Mouse (Mus musculus): Measurements from ENCODE around the gene Mroh2a. TPM values are rescaled to one million over a fixed set of nuclear protein-coding genes. Genes with fewer than 3 reads are reported as not detected.
A peak's percentile ranks its signal among the peaks of the same experiment; 100 is the strongest.

The Mroh2a gene
- polyA plus RNA-seq, 1 experiment, result 0.96 TPM

- WGBS, result 82% methylated on average over 15 of the region's 15 CpGs
- H3K4me1 ChIP-seq (replicated peaks; ENCODE audit: control insufficient read depth, insufficient read depth, low read length), result peaks cover 8% of the 10 kb centered on the region
- DNase-seq, result no peak
- no peak overlapping the region for H3K27ac ChIP-seq (ENCODE audit: control insufficient read depth, insufficient read depth, low read length)
- no peak overlapping the region for H3K4me3 ChIP-seq (ENCODE audit: control insufficient read depth, insufficient read depth, low read length)
- peaks cover under 1% of the 10 kb centered on the region; the same call in 1 of the 2 replicates for H3K36me3 ChIP-seq (ENCODE audit: control insufficient read depth, insufficient read depth, low read length)
- TF ChIP-seq CTCF (IDR thresholded peaks at IDR 0.05; ENCODE audit: borderline replicate concordance, control insufficient read depth, extremely low read depth, insufficient read depth, low read length, poor library complexity) (no peak), POLR2A (IDR thresholded peaks at IDR 0.05; ENCODE audit: control insufficient read depth, extremely low read depth, insufficient read depth, low read length, poor library complexity) (no peak)
- H3K27me3 ChIP-seq (ENCODE audit: control insufficient read depth, insufficient read depth, low read length), result no peaks in the 10 kb centered on the region
These were observed 53.4 kb downstream of the Mroh2a start for GRCm38 (mm10) chr1:88280006-88280690.

GRCm38 (mm10) chr1:88282301-88282700, 55.5 kb downstream of the Mroh2a start:
- Histone ChIP-seq H3K4me3 (ENCODE audit: control insufficient read depth, insufficient read depth, low read length) (no peak overlapping the region), H3K36me3 (ENCODE audit: control insufficient read depth, insufficient read depth, low read length) (no peaks in the 10 kb centered on the region), H3K27me3 (ENCODE audit: control insufficient read depth, insufficient read depth, low read length) (no peaks in the 10 kb centered on the region), H3K4me1 (replicated peaks; ENCODE audit: control insufficient read depth, insufficient read depth, low read length) (no peaks in the 10 kb centered on the region), H3K27ac (ENCODE audit: control insufficient read depth, insufficient read depth, low read length) (no peak overlapping the region)
- DNase-seq, result no peak
- WGBS, result 64% methylated on average over 3 of the region's 3 CpGs
- TF ChIP-seq POLR2A (IDR thresholded peaks at IDR 0.05; ENCODE audit: control insufficient read depth, extremely low read depth, insufficient read depth, low read length, poor library complexity) (no peak), CTCF (IDR thresholded peaks at IDR 0.05; ENCODE audit: borderline replicate concordance, control insufficient read depth, extremely low read depth, insufficient read depth, low read length, poor library complexity) (no peak)

GRCm38 (mm10) chr1:88283376-88284227, 56.8 kb downstream of the Mroh2a start:
- H3K27ac ChIP-seq (ENCODE audit: control insufficient read depth, insufficient read depth, low read length), result no peak overlapping the region

GRCm38 (mm10) chr1:88284228-88284945, 57.6 kb downstream of the Mroh2a start:
- WGBS, result 66% methylated on average over 10 of the region's 10 CpGs
- no peak overlapping the region for H3K27ac ChIP-seq (ENCODE audit: control insufficient read depth, insufficient read depth, low read length)
- TF ChIP-seq CTCF (IDR thresholded peaks at IDR 0.05; ENCODE audit: borderline replicate concordance, control insufficient read depth, extremely low read depth, insufficient read depth, low read length, poor library complexity) (no peak), POLR2A (IDR thresholded peaks at IDR 0.05; ENCODE audit: control insufficient read depth, extremely low read depth, insufficient read depth, low read length, poor library complexity) (no peak)
- H3K4me1 ChIP-seq (replicated peaks; ENCODE audit: control insufficient read depth, insufficient read depth, low read length), result no peaks in the 10 kb centered on the region
- no peaks in the 10 kb centered on the region for H3K36me3 ChIP-seq (ENCODE audit: control insufficient read depth, insufficient read depth, low read length)
- no peaks in the 10 kb centered on the region for H3K27me3 ChIP-seq (ENCODE audit: control insufficient read depth, insufficient read depth, low read length)
- no peak for DNase-seq
- no peak overlapping the region for H3K4me3 ChIP-seq (ENCODE audit: control insufficient read depth, insufficient read depth, low read length)

More at GRCm38 (mm10) chr1:88283376-88284227, 56.8 kb downstream of the Mroh2a start:
- Histone ChIP-seq H3K36me3 (ENCODE audit: control insufficient read depth, insufficient read depth, low read length) (no peaks in the 10 kb centered on the region), H3K4me1 (replicated peaks; ENCODE audit: control insufficient read depth, insufficient read depth, low read length) (no peaks in the 10 kb centered on the region), H3K4me3 (ENCODE audit: control insufficient read depth, insufficient read depth, low read length) (no peak overlapping the region), H3K27me3 (ENCODE audit: control insufficient read depth, insufficient read depth, low read length) (no peaks in the 10 kb centered on the region)
- TF ChIP-seq POLR2A (IDR thresholded peaks at IDR 0.05; ENCODE audit: control insufficient read depth, extremely low read depth, insufficient read depth, low read length, poor library complexity), result no peak
- no peak for TF ChIP-seq CTCF (IDR thresholded peaks at IDR 0.05; ENCODE audit: borderline replicate concordance, control insufficient read depth, extremely low read depth, insufficient read depth, low read length, poor library complexity)
- DNase-seq, result no peak
- 80% methylated on average over 15 of the region's 15 CpGs for WGBS

GRCm38 (mm10) chr1:88284946-88285320, 58.1 kb downstream of the Mroh2a start:
- 66% methylated on average over 7 of the region's 7 CpGs for WGBS

GRCm38 (mm10) chr1:88285652-88286051, 58.9 kb downstream of the Mroh2a start:
- no peak for DNase-seq

More at GRCm38 (mm10) chr1:88284946-88285320, 58.1 kb downstream of the Mroh2a start:
- DNase-seq, result peak; percentile 63
- Histone ChIP-seq H3K4me1 (replicated peaks; ENCODE audit: control insufficient read depth, insufficient read depth, low read length) (no peaks in the 10 kb centered on the region), H3K27ac (ENCODE audit: control insufficient read depth, insufficient read depth, low read length) (no peak overlapping the region), H3K27me3 (ENCODE audit: control insufficient read depth, insufficient read depth, low read length) (no peaks in the 10 kb centered on the region), H3K4me3 (ENCODE audit: control insufficient read depth, insufficient read depth, low read length) (no peak overlapping the region), H3K36me3 (ENCODE audit: control insufficient read depth, insufficient read depth, low read length) (no peaks in the 10 kb centered on the region)
- no peak for TF ChIP-seq CTCF (IDR thresholded peaks at IDR 0.05; ENCODE audit: borderline replicate concordance, control insufficient read depth, extremely low read depth, insufficient read depth, low read length, poor library complexity)
- TF ChIP-seq POLR2A (IDR thresholded peaks at IDR 0.05; ENCODE audit: control insufficient read depth, extremely low read depth, insufficient read depth, low read length, poor library complexity), result no peak

More at GRCm38 (mm10) chr1:88285652-88286051, 58.9 kb downstream of the Mroh2a start:
- WGBS, result 67% methylated on average over 5 of the region's 5 CpGs
- Histone ChIP-seq H3K27me3 (ENCODE audit: control insufficient read depth, insufficient read depth, low read length) (no peaks in the 10 kb centered on the region), H3K4me3 (ENCODE audit: control insufficient read depth, insufficient read depth, low read length) (no peak overlapping the region), H3K4me1 (replicated peaks; ENCODE audit: control insufficient read depth, insufficient read depth, low read length) (no peaks in the 10 kb centered on the region), H3K36me3 (ENCODE audit: control insufficient read depth, insufficient read depth, low read length) (no peaks in the 10 kb centered on the region), H3K27ac (ENCODE audit: control insufficient read depth, insufficient read depth, low read length) (no peak overlapping the region)
- TF ChIP-seq POLR2A (IDR thresholded peaks at IDR 0.05; ENCODE audit: control insufficient read depth, extremely low read depth, insufficient read depth, low read length, poor library complexity) (no peak), CTCF (IDR thresholded peaks at IDR 0.05; ENCODE audit: borderline replicate concordance, control insufficient read depth, extremely low read depth, insufficient read depth, low read length, poor library complexity) (no peak)

Data from thymus, adult 2 months (tissue).